Mouse (Mus musculus) cerebellum, adult 2 months (tissue): ENCODE results near the gene Fry.

ENCODE experiments used
- CTCF ChIP-seq: fragments of 200-500 bp; IDR thresholded peaks from 2 replicates; pipeline ENCODE4 v1.5.1; 2011; ENCODE audit warnings: low read depth, mild to moderate bottlenecking, control low read depth, low read length, moderate library complexity, borderline replicate concordance; ENCODE audit not compliant: insufficient read depth
- POLR2A ChIP-seq: fragments of 200-500 bp; IDR thresholded peaks from 2 replicates; pipeline ENCODE4 v1.6.1; 2011; ENCODE audit warnings: low read length, control low read depth, borderline replicate concordance; ENCODE audit not compliant: insufficient read depth

GRCm38 (mm10) chr5:150171562-150171961 lies 53.1 kb downstream of the Fry start:
- TF ChIP-seq CTCF (no peak), POLR2A (no peak)
